Mouse (Mus musculus) spleen, embryonic (tissue): ENCODE data around the gene Sptbn4.

Source experiments
- CTCF ChIA-PET: fragments of 350-600 bp; sonication (Branson Sonifier 250); formaldehyde crosslinking; loops from one replicate; lab custom pipeline; 2022; lab: Charles Lee

Sptbn4 gene

DNA sequence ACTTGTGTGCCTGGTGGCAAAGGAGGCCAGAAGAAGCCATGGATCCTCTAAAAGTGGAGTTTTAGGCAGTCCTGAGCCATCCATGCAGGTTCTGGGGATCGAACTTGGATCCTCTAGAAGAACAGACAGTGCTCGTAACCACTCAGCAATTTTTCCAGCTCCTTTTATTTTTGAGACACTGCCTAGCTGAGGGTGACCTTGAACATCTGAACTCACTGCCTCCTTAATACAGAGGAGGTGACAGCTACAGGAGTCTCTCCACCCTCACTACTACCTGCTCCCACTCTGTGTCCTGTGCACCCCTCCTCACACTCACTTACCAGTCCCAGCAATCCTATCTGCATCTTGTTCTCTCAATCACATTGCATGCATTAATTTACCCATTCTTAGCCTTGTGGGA lies 28.1 kb upstream of the Sptbn4 start:
- CTCF ChIA-PET, result interaction anchor here (0.8 kb wide), 1 partner anchor 13 kb away, joined by 4 read pairs; no protein-coding TSS in a partner anchor

- CTCF ChIA-PET, result interaction anchor here (0.6 kb wide), 1 partner anchor 110 kb away, joined by 5 read pairs; no protein-coding TSS in a partner anchor
Observed at GRCm38 (mm10) chr7:27474490-27474954, 27.0 kb upstream of the Sptbn4 start.

DNA sequence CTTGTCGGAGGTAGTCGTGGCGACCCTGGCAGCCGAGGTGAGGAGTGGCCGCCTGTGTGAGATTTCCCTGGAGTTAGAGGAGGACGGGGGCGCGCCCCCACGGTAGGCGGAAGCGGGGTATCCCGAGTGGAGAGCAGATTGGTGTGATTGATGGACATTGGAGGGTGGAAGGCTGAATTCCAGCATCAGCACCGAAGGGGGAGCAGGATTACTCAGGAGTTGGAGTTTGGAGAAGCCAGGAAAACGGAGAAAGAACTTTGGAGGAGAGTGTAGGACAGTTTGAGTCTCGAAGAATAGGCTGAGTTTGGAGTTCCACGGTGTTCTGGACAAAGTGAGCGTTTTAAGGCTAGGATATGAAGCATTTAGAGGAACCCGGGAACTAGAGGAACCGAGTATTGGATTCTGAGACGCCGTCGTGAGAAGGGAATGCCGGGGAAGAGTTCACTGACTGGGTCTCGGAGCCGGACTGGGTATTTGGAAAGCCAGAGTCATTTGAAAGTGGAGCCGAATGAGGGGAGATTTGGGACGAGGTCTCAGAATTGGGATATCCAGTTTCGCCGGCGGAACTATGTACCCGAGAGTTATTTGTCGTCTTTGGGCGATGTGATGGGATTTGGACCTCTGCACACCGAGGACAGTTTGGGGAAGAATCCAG lies 26.5 kb upstream of the Sptbn4 start:
- CTCF ChIA-PET, result no interaction called here

- CTCF ChIA-PET, result interaction anchor here (0.6 to 1.3 kb wide), 4 partner anchors 14 to 40 kb away, joined by 3 to 5 read pairs (median 4); no protein-coding TSS in a partner anchor
Observed at GRCm38 (mm10) chr7:27473156-27473834, 25.8 kb upstream of the Sptbn4 start, which contains the start of gene Sertad3. Sertad3 (plus strand) TSS chr7:27473768.

- CTCF ChIA-PET, result interaction anchor here (0.6 to 1.3 kb wide), 5 partner anchors 15 to 39 kb away, joined by 3 to 11 read pairs (median 5); no protein-coding TSS in a partner anchor
Observed at GRCm38 (mm10) chr7:27472596-27472995, 25.1 kb upstream of the Sptbn4 start.

DNA sequence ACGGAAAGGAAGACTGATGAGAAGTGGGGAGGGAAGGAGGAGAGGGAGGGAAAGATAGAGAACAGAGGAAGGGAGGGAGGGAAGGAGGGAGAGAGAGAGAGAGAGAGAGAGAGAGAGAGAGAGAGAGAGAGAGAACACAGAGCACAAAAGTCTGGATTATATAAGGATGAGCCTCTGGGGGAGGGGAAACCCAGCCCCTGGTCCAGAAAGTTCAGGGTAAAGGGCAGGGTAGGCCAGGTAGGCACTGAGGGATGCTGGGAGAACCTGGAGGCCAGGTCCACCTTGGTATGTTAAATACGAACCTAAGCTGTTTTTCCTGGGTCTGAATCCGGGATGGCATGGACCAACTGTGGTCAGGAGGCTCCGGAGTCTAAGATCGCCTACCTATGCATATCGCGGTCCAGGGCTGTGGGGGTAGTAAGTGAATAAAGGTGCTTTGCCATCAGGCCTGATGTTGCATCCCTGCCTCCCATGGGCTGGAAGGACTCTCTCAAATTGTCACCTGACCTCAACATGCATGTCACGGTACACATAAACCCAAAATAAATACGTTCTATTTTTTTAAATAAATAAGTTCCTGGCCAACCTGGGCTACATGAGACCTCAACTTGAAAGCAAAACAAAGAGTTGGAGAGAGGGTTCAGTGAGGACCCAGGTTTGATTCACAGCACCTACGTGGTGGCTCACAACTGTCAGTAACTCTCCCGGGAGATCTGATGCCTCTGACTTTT lies 24.1 kb upstream of the Sptbn4 start:
- CTCF ChIA-PET, result interaction anchor here (0.6 to 0.9 kb wide), 3 partner anchors 12 to 1762 kb away, joined by 3 to 41 read pairs (median 4); no protein-coding TSS in a partner anchor

DNA sequence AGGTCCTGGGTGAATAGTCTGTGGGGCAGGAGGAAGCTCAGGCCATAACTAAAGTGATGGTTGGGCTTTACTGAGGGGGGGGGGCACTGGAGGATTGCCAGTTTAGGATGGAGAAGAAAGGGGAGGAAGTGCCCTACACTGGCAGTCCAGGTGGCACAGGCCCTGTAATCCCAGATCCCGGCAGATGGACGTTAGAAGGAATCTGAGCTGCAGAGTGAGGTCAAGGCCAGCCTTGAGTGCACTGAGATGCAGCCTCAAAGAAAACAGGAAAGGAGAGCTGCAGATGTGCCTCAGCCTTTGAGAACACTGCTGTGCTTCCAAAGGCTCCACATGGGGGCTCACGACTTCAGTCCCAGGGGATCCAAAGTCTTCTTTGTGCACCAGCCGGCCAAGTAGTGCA lies 20.2 kb upstream of the Sptbn4 start:
- CTCF ChIA-PET, result no interaction called here

DNA sequence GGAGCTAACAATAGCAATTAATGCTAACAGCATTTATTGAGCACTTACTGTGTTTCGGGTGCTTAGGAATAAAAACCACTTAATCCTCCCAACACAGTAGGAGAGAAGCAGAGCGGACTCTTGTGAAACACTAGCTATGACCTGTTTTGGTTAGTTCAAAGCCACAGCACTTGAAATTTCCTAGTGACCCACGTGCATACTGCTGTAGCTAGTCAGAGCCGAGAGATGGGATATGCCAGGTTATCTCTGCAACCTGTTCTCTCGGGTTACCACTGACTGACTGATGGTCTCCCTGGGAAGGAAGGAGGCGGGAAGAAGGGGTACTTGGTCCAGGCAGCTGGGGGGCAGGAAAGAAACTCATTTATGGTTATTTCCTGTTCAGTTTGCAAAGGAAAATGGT lies 13.0 kb upstream of the Sptbn4 start:
- CTCF ChIA-PET, result interaction anchor here (0.6 kb wide), 1 partner anchor 11 kb away, joined by 41 read pairs; no protein-coding TSS in a partner anchor

GRCm38 (mm10) chr7:27459640-27460039 lies 12.2 kb upstream of the Sptbn4 start:
- CTCF ChIA-PET, result interaction anchor here (0.6 kb wide), 1 partner anchor 11 kb away, joined by 41 read pairs; no protein-coding TSS in a partner anchor

DNA sequence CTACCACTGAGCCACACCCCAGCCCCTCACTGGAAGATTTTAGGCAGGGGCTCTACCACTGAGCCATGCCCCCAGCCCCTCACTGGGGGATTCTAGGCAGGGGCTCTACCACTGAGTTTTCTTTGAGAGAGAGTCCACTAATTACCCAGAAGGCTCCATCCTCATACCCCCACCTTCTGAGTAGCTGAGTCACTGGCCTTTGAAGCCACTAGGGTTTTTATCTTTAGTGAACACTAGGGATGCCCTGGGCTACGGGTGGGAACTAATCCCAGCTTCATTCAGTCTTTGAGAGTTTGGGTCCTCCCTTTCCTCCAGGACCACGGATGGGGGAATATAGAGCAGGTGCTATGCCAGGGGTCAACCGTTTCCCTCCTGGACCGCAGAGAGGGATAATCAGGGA lies 11.1 kb upstream of the Sptbn4 start:
- CTCF ChIA-PET, result no interaction called here

DNA sequence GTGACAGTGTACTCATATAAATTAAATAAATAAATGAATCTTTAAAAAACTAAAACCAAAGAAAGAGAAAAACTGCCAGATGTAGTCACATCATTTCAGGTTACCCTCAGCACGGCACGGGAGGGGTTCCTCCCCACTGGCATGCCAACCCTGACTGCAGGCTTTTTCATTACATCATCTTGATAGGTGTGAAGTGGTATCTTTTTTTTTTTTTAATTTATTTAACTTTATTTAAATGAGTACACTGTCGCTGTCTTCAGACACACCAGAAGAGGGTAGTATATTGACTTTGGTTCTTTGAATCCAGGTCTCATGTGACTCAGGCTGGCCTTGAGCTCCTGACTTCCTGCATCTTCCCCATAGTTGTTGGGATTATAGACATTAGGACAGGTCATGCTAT lies 7.8 kb upstream of the Sptbn4 start:
- CTCF ChIA-PET, result interaction anchor here (0.7 to 1.4 kb wide), 2 partner anchors 11 to 17 kb away, joined by 4 to 5 read pairs; no protein-coding TSS in a partner anchor

- CTCF ChIA-PET, result interaction anchor here (1.4 kb wide), 1 partner anchor 18 kb away, joined by 5 read pairs; no protein-coding TSS in a partner anchor
Observed at GRCm38 (mm10) chr7:27454461-27455121, 7.1 kb upstream of the Sptbn4 start.

GRCm38 (mm10) chr7:27452206-27452770 lies 4.8 kb upstream of the Sptbn4 start:
- CTCF ChIA-PET, result interaction anchor here (0.7 kb wide), 1 partner anchor 839 kb away, joined by 7 read pairs; no protein-coding TSS in a partner anchor

DNA sequence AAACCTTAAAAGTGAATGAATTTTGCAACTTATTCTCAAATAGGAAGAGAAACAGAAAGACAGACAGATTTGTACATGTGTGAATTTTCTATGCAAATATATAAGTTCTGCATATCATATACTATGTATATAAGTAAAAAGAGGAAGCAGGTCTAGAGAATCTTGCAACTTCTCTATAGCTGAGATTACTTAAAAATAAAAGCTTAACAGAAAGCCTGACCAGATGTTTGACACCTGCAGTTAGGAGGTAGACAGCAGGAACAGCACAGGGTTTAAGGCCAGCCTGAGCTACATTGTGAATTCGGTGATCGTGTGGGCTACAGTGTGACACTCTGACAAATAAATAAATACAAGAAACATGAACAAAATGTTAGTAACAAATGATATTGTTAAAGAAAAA lies 3.9 kb upstream of the Sptbn4 start:
- CTCF ChIA-PET, result no interaction called here

GRCm38 (mm10) chr7:27449256-27449862 lies 1.9 kb upstream of the Sptbn4 start:
- CTCF ChIA-PET, result interaction anchor here (0.6 to 0.7 kb wide), 2 partner anchors 24 to 95 kb away, joined by 3 to 6 read pairs; no protein-coding TSS in a partner anchor

GRCm38 (mm10) chr7:27448421-27449206 lies 1.1 kb upstream of the Sptbn4 start:
- CTCF ChIA-PET, result no interaction called here

GRCm38 (mm10) chr7:27446521-27447418 lies 716 bp downstream of the Sptbn4 start:
- CTCF ChIA-PET, result no interaction called here

GRCm38 (mm10) chr7:27446051-27446450 lies 1.4 kb downstream of the Sptbn4 start:
- CTCF ChIA-PET, result no interaction called here
